In genomic region chr17:85337666-85338065, GRCm38 (mm10) we compare ENCODE assay signal across 18 mouse cellular contexts.
"Had no signal": no experiment of that assay in that cellular context is flagged by ENCODE, and none has a peak within 500 bp of the region (broad histone marks: within the 10 kb centered on the region; RNA-seq: fewer than 3 reads in every experiment).

No protein-coding gene starts in this region.

- H3K27ac ChIP-seq: midbrain, embryonic 10.5 days; midbrain, embryonic 12.5 days; neural tube, embryonic 13.5 days; neural tube, embryonic 15.5 days had no signal

- H3K4me3 ChIP-seq: midbrain, embryonic 10.5 days; midbrain, embryonic 12.5 days; myocyte; neural tube, embryonic 13.5 days; neural tube, embryonic 15.5 days had no signal

- H3K27me3 ChIP-seq: neural tube, embryonic 13.5 days; neural tube, embryonic 15.5 days had no signal

- DNase-seq: lung, embryonic 14.5 days; lung, postnatal 10 days; lung, postnatal 4 days; midbrain, embryonic 14.5 days; retina, postnatal 1 day; right cerebral cortex, adult 18-20 months; right cerebral cortex, postnatal 25 days; right cerebral cortex, postnatal 4 days; spleen, adult 18-20 months; thymus, adult 18-20 months; thymus, postnatal 14 days; thymus, postnatal 36 days had no signal

- ATAC-seq: midbrain, embryonic 16.5 days had no signal
